Mouse (Mus musculus) spleen, adult 2 months (tissue): ENCODE data around the gene Arhgap22. TPM values are rescaled to one million over a fixed set of nuclear protein-coding genes. Genes with fewer than 3 reads are reported as not detected.

Source experiments
- DNase-seq, 2 experiments: peaks; one replicate each; pipeline versions ENCODE4 v3.0.0 to v3.0.0-alpha.2; 2012 to 2021; ENCODE audit warnings: low spot score in 2 of 2, low read depth in 1 of 2
- H3K27ac ChIP-seq: fragments of 200-500 bp; 2 replicates; pipeline ENCODE4 v1.5.1; 2012; ENCODE audit warnings: low read length, inconsistent platforms; ENCODE audit not compliant: insufficient read depth
- H3K27me3 ChIP-seq: fragments of 200-500 bp; 2 replicates; pipeline ENCODE4 v1.6.1; 2012; ENCODE audit warnings: mild to moderate bottlenecking, moderate library complexity, low read length, inconsistent platforms; ENCODE audit not compliant: control insufficient read depth, insufficient read depth
- H3K36me3 ChIP-seq: fragments of 200-500 bp; 2 replicates; pipeline ENCODE4 v1.6.1; 2012; ENCODE audit warnings: mild to moderate bottlenecking, low read length, inconsistent platforms; ENCODE audit not compliant: control insufficient read depth, insufficient read depth
- H3K4me1 ChIP-seq: fragments of 200-500 bp; 2 replicates; pipeline ENCODE4 v1.6.1; 2011; ENCODE audit warnings: inconsistent platforms; ENCODE audit not compliant: control insufficient read depth, insufficient read depth, insufficient read length
- H3K4me3 ChIP-seq: fragments of 200-500 bp; 2 replicates; pipeline ENCODE4 v1.5.1; 2011; ENCODE audit warnings: mild to moderate bottlenecking, inconsistent platforms; ENCODE audit not compliant: insufficient read depth, insufficient read length; ENCODE audit errors: extremely low read depth
- CTCF ChIP-seq: fragments of 200-500 bp; IDR thresholded peaks from 2 replicates; pipeline ENCODE4 v1.5.1; 2011; ENCODE audit warnings: mild to moderate bottlenecking, inconsistent platforms; ENCODE audit not compliant: insufficient read depth, insufficient read length, insufficient replicate concordance; ENCODE audit errors: extremely low read depth
- POLR2A ChIP-seq: fragments of 200-500 bp; IDR thresholded peaks from 2 replicates; pipeline ENCODE4 v1.6.1; 2011; ENCODE audit warnings: low read depth, low read length, inconsistent platforms
- WGBS: fragments of 180-500 bp; shearing (Covaris S2); methylation state at CpG from one replicate; pipeline ENCODE4 v1.1.7; 2018; 5-methylcytosine and 5-hydroxymethylcytosine counted together
- polyA plus RNA-seq: library from polyadenylated mRNA; depleted of rRNA; stranded (reverse); fragments of >200 nt; gene quantifications from 2 replicates; pipeline ENCODE4 v1.2.3, GENCODE M21; 2012

Gene Arhgap22
- polyA plus RNA-seq, 1 experiment: 11.1 TPM

GRCm38 (mm10) chr14:33335733-33336132 is 121.9 kb downstream of the Arhgap22 start:
- Histone ChIP-seq H3K4me3 (no peak overlapping the region), H3K36me3 (no peaks in the 10 kb centered on the region), H3K27ac (no peak overlapping the region), H3K27me3 (no peaks in the 10 kb centered on the region), H3K4me1 (no peaks in the 10 kb centered on the region)
- 81% methylated on average over 6 of the region's 6 CpGs for WGBS
- TF ChIP-seq CTCF: no peak
- TF ChIP-seq POLR2A: no peak
- no peak for DNase-seq

GRCm38 (mm10) chr14:33338684-33339083 is 124.9 kb downstream of the Arhgap22 start:
- 67% methylated on average over 5 of the region's 5 CpGs for WGBS
- TF ChIP-seq POLR2A (no peak), CTCF (no peak)

DNA sequence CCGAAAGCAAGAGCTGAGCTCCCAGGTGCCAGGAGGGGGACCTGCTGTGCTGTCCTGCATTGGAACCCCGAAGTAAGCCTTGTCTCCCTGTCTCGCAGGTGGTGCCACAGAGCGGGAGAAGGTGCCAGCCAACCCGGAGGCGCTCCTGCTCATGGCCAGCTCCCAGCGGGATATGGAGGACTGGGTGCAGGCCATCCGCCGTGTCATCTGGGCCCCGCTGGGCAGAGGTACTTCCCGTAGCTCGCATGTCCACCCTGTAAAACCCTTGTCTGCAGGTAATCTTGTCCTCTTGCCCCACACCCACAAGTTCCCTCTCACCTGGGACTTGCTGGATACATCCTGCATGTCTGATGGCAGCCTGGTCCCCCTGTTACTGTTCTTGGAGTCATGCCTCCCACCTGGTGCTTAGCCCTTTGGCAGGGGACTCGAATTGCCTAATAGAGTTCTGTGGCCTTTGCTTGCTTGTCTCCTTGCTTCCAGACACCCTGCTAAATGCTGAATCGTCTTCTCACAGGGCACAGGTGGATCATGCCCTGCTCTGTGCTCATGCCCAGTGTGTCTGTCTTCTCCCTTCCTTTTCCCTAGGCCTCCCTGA is 129.4 kb downstream of the Arhgap22 start:
- Histone ChIP-seq H3K27me3 (no peaks in the 10 kb centered on the region), H3K27ac (no peak overlapping the region), H3K4me3 (no peak overlapping the region)

More at GRCm38 (mm10) chr14:33338684-33339083, 124.9 kb downstream of the Arhgap22 start:
- H3K27ac ChIP-seq: no peak overlapping the region
- H3K4me1 ChIP-seq: no peaks in the 10 kb centered on the region
- no peaks in the 10 kb centered on the region for H3K36me3 ChIP-seq
- no peaks in the 10 kb centered on the region for H3K27me3 ChIP-seq
- no peak overlapping the region for H3K4me3 ChIP-seq
- no peak for DNase-seq

GRCm38 (mm10) chr14:33346546-33346945 is 132.7 kb downstream of the Arhgap22 start:
- 54% methylated on average over 6 of the region's 6 CpGs for WGBS
- no peak for DNase-seq
- H3K27me3 ChIP-seq: peaks cover 7% of the 10 kb centered on the region
- TF ChIP-seq POLR2A: no peak
- no peak for TF ChIP-seq CTCF
- H3K4me3 ChIP-seq: no peak overlapping the region
- H3K4me1 ChIP-seq: no peaks in the 10 kb centered on the region
- no peak overlapping the region for H3K27ac ChIP-seq
- H3K36me3 ChIP-seq: no peaks in the 10 kb centered on the region

More for the DNA sequence above, 129.4 kb downstream of the Arhgap22 start:
- DNase-seq: no peak
- TF ChIP-seq CTCF (no peak), POLR2A (no peak)
- Histone ChIP-seq H3K4me1 (no peaks in the 10 kb centered on the region), H3K36me3 (no peaks in the 10 kb centered on the region)
- 84% methylated on average over 14 of the region's 14 CpGs for WGBS

DNA sequence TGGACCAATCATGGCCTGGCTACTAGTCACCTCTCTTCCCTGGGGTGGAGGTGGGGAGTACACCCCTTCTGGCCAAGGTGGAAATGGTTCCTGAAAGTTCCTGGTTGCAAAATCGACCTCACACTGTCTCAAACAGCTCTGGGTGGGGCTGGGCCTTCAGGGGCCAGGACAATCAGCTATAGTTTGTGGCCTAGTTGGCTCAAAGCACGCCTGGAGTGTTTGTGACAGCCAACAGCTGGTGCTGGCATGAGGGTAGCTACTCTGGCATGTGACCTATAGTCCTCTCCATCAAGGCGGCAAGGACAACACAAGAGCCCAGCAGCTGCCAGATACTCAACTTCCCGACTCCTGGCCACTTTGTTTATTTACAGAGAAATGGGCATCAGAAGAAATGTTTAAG is 133.9 kb downstream of the Arhgap22 start:
- H3K27ac ChIP-seq: no peak overlapping the region
- WGBS: 63% methylated on average over 4 of the region's 4 CpGs
- DNase-seq: no peak
- no peak overlapping the region for H3K4me3 ChIP-seq
- peaks cover 8% of the 10 kb centered on the region for H3K27me3 ChIP-seq
- TF ChIP-seq POLR2A (no peak), CTCF (no peak)
- no peaks in the 10 kb centered on the region for H3K36me3 ChIP-seq
- H3K4me1 ChIP-seq: no peaks in the 10 kb centered on the region

- no peak for TF ChIP-seq POLR2A
- no peak for TF ChIP-seq CTCF
- H3K4me3 ChIP-seq: no peak overlapping the region
- 59% methylated on average over 1 of the region's 1 CpGs for WGBS
- H3K27me3 ChIP-seq: peaks cover 8% of the 10 kb centered on the region
- no peaks in the 10 kb centered on the region for H3K4me1 ChIP-seq
- no peak for DNase-seq
- no peaks in the 10 kb centered on the region for H3K36me3 ChIP-seq
- H3K27ac ChIP-seq: no peak overlapping the region
These were observed 134.3 kb downstream of the Arhgap22 start for GRCm38 (mm10) chr14:33348146-33348545.

DNA sequence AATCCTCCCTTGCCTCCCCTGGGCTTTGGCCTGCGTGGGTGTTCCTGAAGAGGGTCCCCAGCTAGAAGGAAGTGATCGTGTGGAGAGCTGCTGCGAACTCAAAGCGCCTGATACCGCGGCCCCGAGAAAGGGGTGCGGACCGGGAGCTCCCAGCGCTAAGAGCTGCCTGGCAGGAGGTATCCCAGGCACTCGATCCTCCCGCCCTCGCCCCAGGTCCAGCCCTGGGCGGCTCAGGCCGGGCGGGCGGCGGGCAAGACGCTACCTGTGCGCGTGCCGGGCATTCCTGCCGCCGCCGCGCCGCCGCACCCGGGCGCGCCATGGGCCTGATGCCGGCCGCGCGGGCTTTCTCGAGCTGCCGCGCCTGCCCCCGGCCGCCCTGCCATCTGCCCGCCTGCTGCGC is 137.2 kb downstream of the Arhgap22 start:
- H3K36me3 ChIP-seq: no peaks in the 10 kb centered on the region
- no peak for DNase-seq
- peaks cover 8% of the 10 kb centered on the region for H3K27me3 ChIP-seq
- H3K4me3 ChIP-seq: no peak overlapping the region
- WGBS: 3% methylated on average over 42 of the region's 42 CpGs
- H3K4me1 ChIP-seq: no peaks in the 10 kb centered on the region
- TF ChIP-seq POLR2A (no peak), CTCF (no peak)
- H3K27ac ChIP-seq: no peak overlapping the region
